Mouse (Mus musculus) naive thymus-derived CD4-positive, alpha-beta T cell, adult 2 months (primary cell): ENCODE results near the gene Gm42906.
A peak's percentile ranks its signal among the peaks of the same experiment; 100 is the strongest.

Experiments
- DNase-seq: peaks from one replicate; pipeline ENCODE4 v3.0.0-alpha.2; 2011; ENCODE audit warnings: low read depth

Gm42906 gene

DNA sequence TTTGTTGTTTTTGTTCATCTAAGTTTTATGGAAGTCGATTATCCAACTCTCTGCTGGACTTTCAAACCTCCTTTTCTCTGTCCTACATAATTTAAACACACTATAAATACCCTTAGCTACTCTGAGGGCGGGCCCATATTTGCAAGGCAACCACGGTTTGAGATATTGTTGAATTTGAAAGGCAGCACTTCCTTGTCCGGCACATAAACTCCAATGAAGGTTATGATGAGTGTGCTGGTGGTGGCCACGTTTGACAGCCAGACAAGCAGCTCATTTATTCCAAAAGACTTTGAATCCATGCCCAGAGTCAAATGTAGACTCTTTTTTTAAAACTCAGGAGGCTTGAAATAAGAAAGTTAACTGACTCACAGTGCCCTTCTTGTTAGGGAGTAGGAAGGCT, 33.3 kb downstream of the Gm42906 start:
- no peak for DNase-seq

DNA sequence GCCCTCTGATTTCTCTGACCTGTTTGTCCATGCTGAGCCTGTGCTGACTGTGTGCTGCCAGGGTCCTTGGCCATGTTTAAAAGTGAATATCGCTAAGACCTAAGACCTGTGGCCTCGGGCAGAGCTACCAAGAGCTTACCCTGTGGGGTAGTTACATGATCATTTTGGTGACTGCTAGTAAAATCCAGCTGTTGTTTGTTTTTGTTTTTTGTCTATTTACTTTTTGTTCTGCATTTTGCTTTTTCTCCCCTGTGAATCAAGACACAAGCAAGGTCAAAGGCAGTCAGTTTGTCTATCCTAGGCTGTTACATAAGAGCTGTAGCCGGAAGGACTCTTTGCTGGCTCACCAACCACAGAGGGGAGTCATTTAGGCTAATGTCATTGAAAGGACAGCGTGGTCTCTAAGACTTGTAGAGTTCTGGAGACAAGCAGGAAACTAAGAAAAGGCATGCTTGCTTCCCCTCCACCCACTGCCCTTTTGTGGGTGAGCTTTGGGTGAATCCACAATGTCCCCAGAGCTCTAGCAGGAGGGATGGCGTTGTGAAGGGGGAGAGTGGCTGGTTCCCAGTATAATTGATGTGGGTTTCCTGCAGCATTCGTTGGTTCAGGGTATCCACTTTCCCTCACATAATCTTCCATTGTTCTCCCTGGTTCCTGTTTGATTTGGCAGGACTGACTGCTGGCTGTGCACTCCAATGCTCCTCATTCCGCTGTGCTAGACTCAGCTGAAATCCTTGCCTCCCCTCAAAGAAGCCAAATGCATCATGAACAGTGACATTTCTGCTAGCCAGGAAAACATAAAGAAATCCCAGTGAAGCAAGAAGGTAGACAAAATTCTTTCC, 33.9 kb downstream of the Gm42906 start:
- DNase-seq, result no peak

DNA sequence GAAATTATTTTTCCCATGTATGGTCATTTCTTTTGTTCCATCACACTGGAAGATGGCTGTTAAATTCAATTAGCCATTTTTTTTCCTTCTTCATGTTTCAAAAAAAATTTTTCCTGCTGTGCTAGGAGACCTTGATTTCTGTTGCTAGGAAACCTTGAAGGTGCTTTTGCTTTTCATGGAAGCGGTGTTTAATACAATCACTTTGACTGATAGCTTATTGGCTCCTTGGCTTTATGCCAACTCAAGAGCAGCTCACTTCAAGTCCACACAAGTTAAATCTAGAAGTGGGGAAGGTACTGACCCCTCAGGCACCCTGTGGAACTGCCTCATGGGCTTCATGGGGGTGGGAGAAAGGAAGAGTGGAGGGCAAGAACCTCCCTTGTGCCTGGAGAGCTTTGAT, 38.1 kb downstream of the Gm42906 start:
- no peak for DNase-seq

DNA sequence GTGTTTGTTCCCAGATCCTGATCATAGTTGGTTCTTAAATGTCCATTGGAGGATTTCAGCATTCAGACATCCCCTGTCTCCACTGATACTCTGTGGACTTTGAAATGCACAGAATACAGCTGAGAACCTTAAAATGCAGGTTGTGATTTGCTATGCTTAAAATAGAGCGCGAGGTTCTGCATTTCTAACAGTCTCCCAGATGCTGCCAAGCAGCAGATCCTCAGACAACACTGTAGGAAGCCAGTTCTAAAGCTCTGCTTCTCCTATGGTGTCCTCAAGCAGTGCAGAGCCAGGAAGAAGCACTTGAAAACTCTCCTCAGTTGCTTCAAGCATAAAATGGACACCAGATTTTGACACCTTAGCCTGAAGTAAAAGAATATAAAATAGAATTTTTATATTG, 48.1 kb downstream of the Gm42906 start:
- DNase-seq, result no peak

DNA sequence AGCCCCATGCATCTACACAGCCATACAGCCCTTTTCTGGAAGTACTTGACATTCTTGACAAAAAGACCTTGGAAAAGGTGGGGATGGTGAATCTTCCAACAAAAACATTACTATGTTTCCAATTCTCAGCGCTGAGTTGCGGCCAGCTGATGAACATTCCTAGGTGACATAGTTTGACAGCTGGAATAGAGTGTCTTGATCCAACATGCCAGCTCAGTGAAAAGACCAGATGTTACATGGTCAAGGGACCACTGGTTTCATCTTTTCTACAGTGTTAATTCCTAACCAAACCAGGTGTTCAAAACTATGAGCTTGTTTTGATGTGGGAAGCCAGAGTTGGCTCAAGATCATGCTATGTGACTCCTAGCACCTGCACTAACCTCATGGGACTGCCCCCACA, 48.8 kb downstream of the Gm42906 start:
- no peak for DNase-seq

DNA sequence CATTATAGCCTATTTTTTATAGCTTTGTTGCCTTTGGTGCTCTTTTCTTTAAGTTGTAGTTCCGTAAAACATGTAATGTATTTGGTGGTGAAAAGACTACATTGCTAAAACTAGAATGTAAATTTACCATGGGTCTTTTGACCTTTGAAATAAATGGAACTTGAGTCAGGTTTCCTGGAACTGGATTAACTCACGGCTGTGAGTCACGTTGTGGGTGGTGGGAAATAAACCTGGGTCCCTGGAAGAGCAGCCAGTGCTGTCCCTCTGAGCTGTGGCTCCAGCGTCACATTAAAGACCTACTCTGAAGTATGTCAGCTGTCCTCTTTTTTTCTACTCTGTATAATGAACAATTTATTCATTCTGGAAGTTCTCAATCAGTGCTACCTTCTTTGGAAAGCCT, 51.0 kb downstream of the Gm42906 start:
- no peak for DNase-seq

DNA sequence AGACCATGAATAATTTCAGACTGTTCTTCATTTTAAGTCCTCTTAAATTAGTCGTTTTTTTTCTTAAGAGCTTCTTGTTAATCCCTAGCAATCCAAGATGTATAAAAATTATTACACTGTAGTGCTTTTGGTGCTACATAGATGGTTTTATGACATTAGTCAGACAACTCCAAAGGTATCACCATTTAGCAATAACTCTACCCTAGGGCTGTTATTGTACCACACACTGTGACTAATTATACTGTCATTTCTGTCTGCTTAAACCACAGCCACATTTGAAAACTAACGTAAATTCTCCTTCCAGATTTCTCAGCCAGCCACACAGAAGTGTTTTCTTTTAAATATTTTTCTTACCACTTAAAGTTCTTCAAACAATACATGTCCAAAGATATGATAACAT, 53.1 kb downstream of the Gm42906 start:
- no peak for DNase-seq

DNA sequence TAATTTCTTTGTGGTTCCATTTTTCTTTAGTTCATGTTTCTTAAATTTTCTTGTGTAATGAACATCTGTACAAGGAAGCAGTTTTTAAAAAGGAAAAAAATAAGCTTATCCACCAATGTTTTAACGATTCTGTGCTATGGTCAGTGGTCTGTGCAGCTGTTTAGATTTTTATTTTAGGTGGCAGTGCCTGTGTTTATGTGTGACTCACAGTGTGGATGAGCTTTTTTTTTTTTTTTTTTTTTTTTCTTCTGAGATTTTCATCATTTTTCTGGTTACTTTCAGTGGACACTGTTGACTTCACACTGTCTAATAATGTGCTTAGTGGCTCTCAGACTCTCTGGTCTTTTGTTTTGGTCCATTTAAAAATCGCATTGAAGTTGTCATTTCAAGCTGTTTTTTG, 56.8 kb downstream of the Gm42906 start:
- no peak for DNase-seq

DNA sequence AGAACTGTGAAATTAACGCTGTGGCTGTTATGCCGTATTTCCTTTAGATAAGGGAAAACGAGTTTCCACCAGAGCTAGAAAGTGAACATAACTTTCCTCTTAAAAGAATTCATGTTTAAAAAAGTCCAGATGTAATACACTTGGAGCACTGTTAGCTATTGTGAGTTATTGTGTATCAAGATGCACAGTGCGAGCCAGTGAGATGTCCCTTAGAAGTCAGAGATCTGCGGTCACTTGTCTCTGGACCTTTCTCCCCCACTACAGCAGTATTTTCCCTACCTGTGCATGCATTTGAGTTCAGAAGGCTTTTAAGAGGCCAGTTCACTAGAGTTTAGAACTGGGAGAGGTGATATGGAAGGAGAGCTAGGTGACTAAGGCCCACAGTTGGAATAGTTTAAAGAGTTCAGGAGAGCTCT, 58.6 kb downstream of the Gm42906 start:
- DNase-seq, result no peak

DNA sequence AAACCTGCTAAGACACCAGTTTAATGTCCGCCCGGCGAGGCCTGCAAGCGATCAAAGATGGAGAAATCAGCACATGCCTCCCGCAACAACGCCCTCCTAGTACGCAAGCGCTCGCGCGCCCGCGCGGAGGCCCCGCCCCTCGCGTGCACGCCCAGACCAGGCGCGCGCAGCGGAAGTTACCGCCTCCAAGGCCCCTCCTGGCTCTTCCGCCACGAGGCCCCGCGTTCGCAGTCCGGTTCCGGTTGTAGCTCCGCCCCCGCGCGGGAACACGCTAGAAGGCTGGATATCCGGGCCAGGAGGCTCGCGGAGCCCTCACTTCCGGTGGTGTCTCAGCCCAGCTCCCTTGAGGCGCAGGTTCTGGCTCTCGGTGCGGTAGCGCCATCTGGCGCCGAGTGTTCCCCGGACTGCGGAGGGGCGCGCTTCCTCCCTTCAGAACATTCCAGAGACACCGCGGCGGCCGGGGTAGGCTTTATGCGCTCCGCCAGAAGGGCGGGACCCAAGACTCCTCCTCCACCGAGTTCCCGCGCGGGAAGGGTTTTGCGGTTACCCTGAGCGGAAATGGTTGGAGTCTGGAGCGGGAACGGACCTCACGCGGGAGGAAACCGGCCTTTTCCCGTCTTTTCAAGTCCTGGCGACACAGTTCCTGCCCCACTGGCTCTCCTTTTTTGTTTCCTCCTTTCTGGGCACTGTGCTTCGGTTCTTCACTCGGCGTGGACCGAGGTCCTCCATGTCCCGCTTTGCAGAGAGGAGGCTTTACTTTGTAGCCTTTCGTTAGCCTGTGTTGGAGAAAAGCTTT, 59.4 kb downstream of the Gm42906 start:
- DNase-seq, result peak; percentile 100

DNA sequence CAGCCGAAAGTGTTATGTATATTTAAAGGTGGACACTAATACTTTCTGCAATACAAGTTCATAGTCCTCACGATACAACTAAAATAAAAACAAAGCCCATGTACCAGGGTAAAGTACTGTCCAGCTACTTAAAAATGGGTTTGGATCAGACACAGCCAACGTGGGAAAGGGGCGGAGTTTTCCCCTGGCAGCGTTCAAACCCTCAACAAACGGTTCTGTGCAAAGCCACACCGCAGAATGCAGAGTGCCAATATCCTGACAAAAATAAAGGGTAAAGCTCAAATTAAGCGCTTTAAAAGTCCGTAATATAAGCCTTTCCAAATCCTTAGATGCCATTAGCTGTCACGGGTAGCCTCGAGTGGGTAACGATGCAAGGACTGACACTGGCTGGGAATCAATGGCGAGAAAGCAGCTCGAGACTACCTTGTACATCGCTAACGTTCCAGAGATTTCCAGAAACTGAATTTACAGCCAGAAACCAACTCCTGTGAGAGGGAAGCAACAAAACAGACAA, 60.0 kb downstream of the Gm42906 start:
- DNase-seq, result no peak

DNA sequence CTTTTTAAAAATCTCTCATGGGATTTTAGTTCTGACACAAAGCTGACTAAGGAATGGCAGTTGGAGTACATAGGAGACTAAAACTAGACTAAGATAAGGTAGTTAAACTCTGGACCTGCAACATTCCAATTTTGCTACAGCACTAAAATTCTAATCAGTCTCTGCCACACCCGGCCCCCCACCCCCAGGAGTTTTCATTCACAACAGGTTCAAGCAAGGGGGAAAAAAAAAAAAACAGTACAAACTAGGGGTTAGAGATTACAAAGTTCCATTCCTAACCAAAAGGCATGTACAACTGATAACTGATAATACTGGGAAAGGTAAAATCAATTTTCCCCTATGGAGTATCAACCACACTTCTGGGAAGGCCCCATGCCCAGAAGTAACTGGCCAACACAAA, 60.6 kb downstream of the Gm42906 start:
- DNase-seq, result no peak

DNA sequence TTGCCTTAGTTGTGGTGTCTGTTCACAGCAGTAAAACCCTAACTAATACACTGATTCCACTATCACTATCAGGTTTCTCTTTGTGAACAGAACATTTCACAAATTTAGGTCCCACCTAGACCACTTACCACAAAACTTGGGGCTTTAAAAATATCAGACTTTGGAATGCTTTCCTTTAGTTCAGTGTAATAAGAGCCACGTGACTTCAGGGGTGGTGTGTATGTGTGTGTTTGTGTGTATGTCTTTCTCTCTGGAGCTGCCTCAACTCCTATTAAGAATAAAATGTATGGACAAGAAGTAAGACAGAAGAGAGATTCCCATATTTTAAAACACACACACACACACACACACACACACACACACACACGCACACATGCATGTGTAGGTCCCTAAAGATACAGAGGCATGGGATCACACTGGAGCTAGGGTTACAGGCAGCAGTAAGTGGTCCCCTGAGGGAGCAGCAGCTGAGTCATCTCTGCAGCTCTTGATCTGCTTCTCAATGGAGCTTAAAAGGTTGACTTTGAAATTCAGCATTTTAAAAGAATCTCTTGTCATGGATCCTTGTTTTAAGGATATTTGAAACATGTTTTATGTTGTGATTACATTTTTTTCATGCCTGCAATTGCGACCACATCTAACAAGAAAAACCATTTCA, 64.5 kb downstream of the Gm42906 start:
- DNase-seq, result no peak

DNA sequence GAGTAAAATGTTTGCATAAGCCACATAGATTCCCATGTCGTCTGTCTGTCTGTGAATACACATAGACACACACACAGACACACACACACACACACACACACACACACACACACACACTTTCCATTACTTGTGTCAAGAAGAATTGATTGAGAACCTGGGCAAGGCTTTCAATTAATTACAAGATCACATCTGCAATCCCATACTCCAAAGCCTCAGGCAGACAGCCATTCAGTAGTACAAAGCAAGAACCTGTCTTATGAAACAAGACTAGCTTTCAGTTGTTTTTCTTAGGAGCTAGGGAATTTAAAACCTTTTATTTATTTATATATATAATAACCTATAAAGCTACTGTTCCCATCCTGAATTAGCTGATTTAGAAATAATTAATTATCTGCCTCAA, 78.3 kb downstream of the Gm42906 start:
- no peak for DNase-seq

DNA sequence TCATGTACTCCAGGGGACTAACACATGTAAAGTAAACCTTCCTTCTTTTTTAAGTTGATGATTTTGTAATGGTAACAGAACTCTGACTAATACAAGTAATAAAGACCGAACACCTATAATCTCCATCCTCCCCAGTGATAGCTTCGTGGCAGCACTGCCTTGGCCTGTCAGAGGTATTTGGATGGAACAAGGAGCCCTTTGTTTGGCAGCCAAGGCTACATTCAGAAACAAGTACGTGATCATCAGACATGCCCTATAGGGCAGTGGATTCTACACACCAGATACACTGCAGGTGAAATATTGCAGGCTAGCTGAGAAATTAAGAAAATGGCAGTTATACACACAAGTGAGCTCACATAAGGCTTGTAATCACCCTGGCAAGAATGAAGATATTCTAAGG, 79.5 kb downstream of the Gm42906 start:
- DNase-seq, result no peak

DNA sequence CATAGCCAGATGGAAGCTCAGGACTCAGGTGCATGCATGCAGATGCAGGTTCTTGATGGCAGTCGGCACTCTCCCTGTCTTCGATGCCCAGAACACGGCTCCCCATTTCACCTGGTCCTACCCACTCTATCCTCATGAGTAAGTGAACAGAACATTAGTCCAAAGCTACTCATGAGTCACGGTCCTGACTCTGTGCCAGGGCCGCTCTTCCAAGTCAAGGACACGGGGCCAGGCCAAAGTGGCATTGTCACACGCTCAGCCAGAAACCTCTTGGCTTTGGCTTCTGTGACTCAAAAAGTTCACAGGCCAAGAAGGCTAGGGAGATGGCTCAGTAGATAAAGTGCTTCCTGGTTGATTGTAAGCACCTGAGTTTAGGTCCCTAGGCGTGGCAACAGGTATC, 81.3 kb downstream of the Gm42906 start:
- no peak for DNase-seq

DNA sequence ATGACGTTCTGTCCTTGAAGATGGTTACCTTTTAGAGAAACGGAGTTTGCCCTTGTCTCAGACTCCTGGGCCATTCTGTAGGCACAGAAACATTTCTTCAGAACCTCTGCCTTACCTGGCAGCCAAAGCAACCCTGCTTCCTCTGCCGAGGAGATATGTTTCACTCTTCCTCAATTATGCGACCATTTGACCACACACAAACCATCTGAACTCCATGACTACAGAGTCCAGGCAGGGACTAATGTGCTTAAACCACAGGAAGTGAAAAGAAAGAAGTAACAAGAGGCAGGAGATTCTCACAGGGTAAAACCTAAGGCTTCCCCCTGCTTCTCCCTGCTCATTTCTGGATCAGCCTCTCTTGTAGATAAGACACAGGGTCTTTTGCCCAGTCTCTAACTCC, 83.2 kb downstream of the Gm42906 start:
- DNase-seq, result no peak

DNA sequence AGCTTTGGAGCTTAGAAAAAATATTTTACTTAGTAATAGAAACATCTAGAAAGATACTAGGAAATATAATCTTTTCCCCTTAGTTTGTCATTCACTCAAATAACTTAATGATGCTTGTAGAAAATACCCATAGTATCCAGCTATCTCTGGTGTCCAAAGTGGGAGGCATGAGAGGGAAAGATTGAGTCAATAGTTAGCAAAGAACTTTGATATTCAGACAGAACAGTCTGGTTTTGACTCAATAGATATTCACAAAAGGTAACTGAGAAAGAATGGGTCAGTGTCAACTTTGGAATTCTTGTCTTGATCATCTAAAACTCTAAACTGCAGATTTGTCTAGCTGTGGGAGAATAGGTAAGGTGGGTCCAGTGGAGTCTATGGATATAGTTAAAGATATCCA, 94.3 kb downstream of the Gm42906 start:
- DNase-seq, result no peak

DNA sequence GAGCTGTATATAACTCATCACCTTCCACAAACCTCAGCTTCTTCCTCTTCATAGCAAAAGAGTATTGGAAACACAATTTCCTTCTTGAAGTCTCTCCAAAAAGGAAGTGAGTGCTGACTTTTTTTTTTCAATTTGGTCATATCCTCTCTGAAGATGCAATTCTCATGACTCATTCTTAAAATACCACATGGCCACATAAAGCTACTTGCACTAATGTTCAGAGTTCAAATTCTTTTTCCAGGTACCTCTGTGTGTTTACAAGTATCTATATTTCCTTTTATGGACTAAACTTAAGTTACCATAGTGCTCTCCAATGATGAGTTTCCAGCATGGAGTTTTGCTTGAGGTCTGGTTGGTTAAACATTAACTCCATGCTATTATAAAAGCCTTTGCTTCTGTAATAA, 94.8 kb downstream of the Gm42906 start:
- no peak for DNase-seq

DNA sequence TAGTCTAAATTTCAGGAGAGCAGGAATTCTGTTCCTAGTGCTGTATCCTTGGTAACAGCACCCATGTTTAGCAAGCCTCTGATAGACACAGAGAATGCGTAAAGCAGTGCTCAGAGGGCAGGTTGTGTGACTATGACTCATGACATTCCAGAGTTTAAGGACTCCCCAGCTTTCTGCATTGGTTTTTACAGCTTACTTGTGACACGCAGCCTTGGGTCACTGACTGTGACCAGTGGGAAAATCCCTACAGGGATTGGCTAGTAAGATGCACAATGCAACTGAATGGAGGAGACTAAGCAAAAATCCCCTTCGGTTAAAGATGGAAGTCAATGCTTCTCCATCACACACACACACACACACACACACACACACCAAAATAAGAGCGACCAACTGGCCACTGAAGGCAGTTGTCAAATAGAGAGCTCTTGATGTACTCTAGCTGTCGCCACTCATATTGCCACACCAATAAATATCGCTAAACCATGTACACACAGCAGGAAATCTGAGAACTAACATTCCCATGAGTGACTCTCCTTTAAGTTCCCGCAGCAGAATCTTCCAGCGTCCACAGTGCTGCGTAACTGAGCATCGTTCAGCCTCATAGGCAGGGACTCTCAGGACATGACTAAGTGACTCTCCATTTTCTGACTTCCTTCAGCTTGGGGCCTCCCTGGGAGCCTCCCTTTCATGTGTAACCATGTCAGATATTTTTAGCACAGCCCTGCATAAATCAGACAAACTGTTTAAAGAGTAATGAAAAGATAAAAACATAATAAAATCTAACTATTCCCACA, 112.0 kb downstream of the Gm42906 start:
- DNase-seq, result no peak

DNA sequence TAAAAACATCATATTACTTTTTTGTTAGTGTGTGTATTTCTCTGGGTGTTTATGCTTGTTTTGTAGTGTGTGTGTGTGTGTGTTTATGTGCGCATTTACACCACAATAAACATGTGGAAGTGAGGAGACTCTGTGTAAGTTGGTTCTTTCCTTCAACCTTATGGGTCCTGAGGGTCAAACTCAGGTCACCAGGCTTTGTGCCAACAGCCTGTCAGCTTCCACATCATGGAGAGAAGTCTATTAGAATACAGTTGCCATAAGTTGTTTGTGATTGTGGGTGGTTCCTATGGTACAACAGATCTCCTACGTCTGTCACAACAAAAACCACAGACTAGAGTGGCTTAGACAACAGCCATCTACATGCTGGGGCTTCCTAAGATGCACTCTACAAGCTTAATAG, 127.7 kb downstream of the Gm42906 start:
- no peak for DNase-seq

DNA sequence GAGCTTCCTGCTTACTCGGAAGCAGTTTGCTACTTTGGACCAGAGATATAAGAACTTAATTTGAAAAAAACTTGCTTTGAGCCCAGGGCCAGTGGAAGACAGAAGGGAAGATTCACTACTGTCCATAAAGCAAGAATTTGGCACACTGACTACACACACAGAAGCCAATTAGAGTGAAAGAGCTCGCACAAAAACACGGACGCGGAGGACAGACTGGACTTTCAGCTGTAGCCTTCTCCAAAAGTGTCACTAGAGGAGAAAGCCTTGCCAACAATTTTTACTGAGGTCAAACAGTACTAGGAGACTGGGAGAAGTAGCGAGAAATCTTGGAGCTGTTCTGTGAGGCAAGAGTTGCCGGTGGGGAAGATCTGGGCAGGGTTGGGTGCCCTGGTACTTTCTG, 128.4 kb downstream of the Gm42906 start:
- no peak for DNase-seq
